Mouse (Mus musculus) neural tube, embryonic 11.5 days (tissue): Measurements from ENCODE around the gene Cpt2. TPM values are rescaled to one million over a fixed set of nuclear protein-coding genes. Genes with fewer than 3 reads are reported as not detected.

Experiments
- ATAC-seq: fragments of 200-750 bp; cut with Nextera tagmentation; 2 replicates; pipeline ENCODE4 v1.8.0; 2017; ENCODE audit warnings: moderate number of reproducible peaks, mild to moderate bottlenecking, moderate TSS enrichment, moderate library complexity; ENCODE audit not compliant: insufficient read depth, low FRiP score, low TSS enrichment
- DNase-seq: peaks from one replicate; pipeline ENCODE4 v3.0.0-alpha.2; 2015; ENCODE audit warnings: low spot score
- H3K27ac ChIP-seq: fragments of 300-500 bp; sonication (generic); 2 replicates; pipeline ENCODE4 v1.5.1; 2014; ENCODE audit warnings: low read depth, mild to moderate bottlenecking, low read length
- H3K27me3 ChIP-seq: fragments of 300-500 bp; sonication (generic); 2 replicates; pipeline ENCODE4 v1.6.1; 2014; ENCODE audit warnings: mild to moderate bottlenecking, low read length, mixed read lengths; ENCODE audit not compliant: control insufficient read depth, insufficient read depth
- H3K36me3 ChIP-seq: fragments of 300-500 bp; sonication (generic); 2 replicates; pipeline ENCODE4 v1.6.1; 2014; ENCODE audit warnings: mild to moderate bottlenecking, low read length, moderate library complexity, mixed read lengths; ENCODE audit not compliant: control insufficient read depth, insufficient read depth
- H3K4me1 ChIP-seq: fragments of 300-500 bp; sonication (generic); 2 replicates; pipeline ENCODE4 v1.6.1; 2014; ENCODE audit warnings: low read length, mixed read lengths; ENCODE audit not compliant: control insufficient read depth, insufficient read depth
- H3K4me2 ChIP-seq: fragments of 300-500 bp; sonication (generic); 2 replicates; pipeline ENCODE4 v1.6.1; 2014; ENCODE audit warnings: low read depth, mild to moderate bottlenecking, moderate library complexity
- H3K4me3 ChIP-seq: fragments of 300-500 bp; sonication (generic); 2 replicates; pipeline ENCODE4 v1.5.1; 2014; ENCODE audit warnings: low read depth, low read length
- H3K9ac ChIP-seq: fragments of 300-500 bp; sonication (generic); 2 replicates; pipeline ENCODE4 v1.6.1; 2014; ENCODE audit warnings: mild to moderate bottlenecking, low read length
- H3K9me3 ChIP-seq: fragments of 300-500 bp; sonication (generic); 2 replicates; pipeline ENCODE4 v1.6.1; 2016; ENCODE audit warnings: low read length; ENCODE audit not compliant: control insufficient read depth
- WGBS: fragments of 180-500 bp; shearing (Covaris S2); extraction: QIAGEN DNeasy Blood & Tissue Kit; methylation state at CpG from one replicate; pipeline ENCODE4 v1.1.7; 2014; 5-methylcytosine and 5-hydroxymethylcytosine counted together
- polyA plus RNA-seq: library from polyadenylated mRNA; unstranded; fragments of >200 nt; fragmentation: Nextera tagmentation; extraction: Ambion mirVana; gene quantifications from 2 replicates; pipeline ENCODE4 v1.2.1, GENCODE M21; 2014

Gene Cpt2
- polyA plus RNA-seq, 1 experiment from 2014 or later = 34.8 TPM

DNA sequence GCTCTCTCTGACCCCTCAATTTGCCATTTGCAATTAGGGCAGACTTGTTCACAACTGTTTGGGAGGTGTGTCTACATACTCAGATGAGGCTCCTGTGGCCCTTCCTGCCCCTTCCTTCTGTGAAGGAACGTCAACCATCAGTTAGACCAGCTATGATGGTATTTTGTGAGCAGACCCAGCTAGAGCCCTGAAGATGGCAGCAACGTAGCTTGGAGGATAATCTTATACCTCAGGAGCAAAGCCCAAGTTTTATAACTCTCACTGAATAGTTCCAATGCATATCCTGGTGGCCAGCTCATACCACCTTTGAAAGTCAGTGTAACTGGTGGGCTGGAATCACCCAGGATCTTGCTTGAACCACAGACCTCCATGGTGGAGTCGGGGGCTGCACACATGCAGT, 8.0 kb upstream of the Cpt2 start:
- DNase-seq = no peak
- Histone ChIP-seq H3K27me3 (no peaks in the 10 kb centered on the region), H3K27ac (no peak overlapping the region), H3K9me3 (no peaks in the 10 kb centered on the region), H3K4me3 (no peak overlapping the region), H3K4me2 (no peak overlapping the region), H3K9ac (no peak overlapping the region), H3K36me3 (no peaks in the 10 kb centered on the region), H3K4me1 (no peaks in the 10 kb centered on the region)
- ATAC-seq = no peak
- WGBS = 80% methylated on average over 3 of the region's 3 CpGs

DNA sequence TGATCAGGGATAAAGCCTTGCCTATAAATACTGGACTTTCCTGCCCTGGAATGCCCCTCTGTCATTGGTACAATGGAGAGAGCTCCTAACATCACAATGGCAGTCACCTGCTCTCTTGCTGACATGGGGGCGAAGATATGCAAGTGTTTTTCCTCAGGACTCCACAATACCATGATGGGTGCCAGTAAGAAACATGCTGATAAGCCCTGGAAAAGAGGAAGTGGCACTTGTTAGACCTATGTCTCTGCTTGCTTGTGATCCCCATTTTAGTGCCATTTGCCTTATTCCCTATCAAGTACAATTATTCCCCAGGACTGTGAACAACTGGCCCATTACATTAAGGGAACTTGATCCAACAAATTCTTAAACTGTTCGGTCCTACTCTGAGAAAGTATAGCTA, 5.3 kb upstream of the Cpt2 start:
- Histone ChIP-seq H3K27ac (no peak overlapping the region), H3K4me3 (no peak overlapping the region), H3K9me3 (no peaks in the 10 kb centered on the region), H3K4me1 (no peaks in the 10 kb centered on the region), H3K4me2 (no peak overlapping the region), H3K36me3 (no peaks in the 10 kb centered on the region), H3K27me3 (no peaks in the 10 kb centered on the region), H3K9ac (no peak overlapping the region)
- WGBS = 83% methylated on average over 2 of the region's 2 CpGs
- DNase-seq = no peak
- ATAC-seq = no peak

DNA sequence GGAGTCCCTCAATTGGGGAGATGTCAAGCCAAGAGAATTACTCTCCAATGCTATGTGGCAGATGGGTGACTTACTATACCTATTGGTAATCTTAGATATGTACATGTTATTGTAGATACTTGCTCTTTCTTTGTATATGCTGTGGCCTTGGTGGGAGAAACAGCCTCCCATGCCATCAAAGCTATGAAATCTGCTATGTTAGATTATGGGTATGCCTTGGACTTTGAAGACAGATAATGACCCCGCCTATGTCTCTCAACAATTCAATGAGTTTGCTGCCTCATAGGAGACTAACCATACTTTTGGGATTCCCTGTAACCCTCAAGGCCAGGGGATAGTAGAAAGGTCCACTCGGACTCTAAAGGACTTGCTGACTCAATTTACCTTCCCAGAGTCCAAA, 4.9 kb upstream of the Cpt2 start:
- H3K4me1 ChIP-seq = no peaks in the 10 kb centered on the region
- no peaks in the 10 kb centered on the region for H3K9me3 ChIP-seq
- H3K27me3 ChIP-seq = no peaks in the 10 kb centered on the region
- WGBS = 76% methylated on average over 2 of the region's 2 CpGs
- no peak overlapping the region for H3K4me3 ChIP-seq
- H3K27ac ChIP-seq = no peak overlapping the region
- DNase-seq (no peak), ATAC-seq (no peak)
- H3K36me3 ChIP-seq = no peaks in the 10 kb centered on the region
- H3K9ac ChIP-seq = no peak overlapping the region
- no peak overlapping the region for H3K4me2 ChIP-seq

DNA sequence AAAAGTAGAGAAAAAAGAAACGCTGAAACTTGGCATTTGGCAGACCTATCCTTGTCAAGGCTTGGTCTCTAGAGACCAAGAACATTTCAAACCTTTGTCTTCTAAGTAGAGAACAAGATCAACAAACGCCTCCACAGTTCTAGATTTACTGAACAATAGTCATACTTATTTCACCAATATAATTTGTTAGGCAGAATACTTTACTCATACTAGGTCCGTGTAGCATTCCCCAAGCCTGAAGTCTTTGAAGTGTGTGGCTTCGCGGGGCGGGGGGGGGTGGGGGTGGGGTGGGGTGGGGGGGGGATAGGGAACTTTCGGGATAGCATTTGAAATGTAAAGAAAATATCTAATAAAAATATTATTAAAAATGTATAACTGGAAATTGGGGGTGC, 389 bp upstream of the Cpt2 start:
- H3K9ac ChIP-seq = no peak overlapping the region; the same call in 1 of the 2 replicates
- H3K4me1 ChIP-seq = peaks cover 7% of the 10 kb centered on the region; the same call in 1 of the 2 replicates
- DNase-seq (no peak), ATAC-seq (0 out of 2 replicates have a peak, but pooled peaks have one; percentile 12)
- no peak overlapping the region for H3K27ac ChIP-seq
- H3K9me3 ChIP-seq = no peaks in the 10 kb centered on the region
- 60% methylated on average over 7 of the region's 7 CpGs for WGBS
- H3K4me3 ChIP-seq = peak overlapping the region; percentile 70
- H3K4me2 ChIP-seq = peak overlapping the region; percentile 53
- H3K27me3 ChIP-seq = no peaks in the 10 kb centered on the region
- H3K36me3 ChIP-seq = no peaks in the 10 kb centered on the region

DNA sequence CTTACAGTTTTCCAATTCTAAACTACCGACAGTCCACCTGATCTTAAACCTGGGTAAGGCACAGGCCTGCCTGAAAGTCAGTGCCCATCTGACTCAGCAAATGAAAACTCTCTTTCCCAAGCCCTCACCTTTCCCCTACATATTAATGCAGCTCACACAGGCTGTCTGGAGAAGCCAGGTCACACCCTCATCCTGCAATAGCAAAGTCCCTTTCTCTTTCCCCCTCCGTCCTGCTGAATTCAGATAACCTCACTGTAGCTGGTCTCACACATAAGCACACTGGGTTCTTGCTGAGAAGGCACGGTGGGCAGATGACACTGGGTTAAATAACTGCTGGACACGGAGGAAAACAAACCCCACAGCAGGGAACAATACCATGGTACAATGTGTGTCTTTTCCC, 1.5 kb downstream of the Cpt2 start:
- no peak overlapping the region for H3K4me3 ChIP-seq
- H3K9ac ChIP-seq = no peak overlapping the region
- ATAC-seq (no peak), DNase-seq (no peak)
- no peak overlapping the region for H3K27ac ChIP-seq
- no peaks in the 10 kb centered on the region for H3K27me3 ChIP-seq
- WGBS = 57% methylated on average over 4 of the region's 4 CpGs
- H3K36me3 ChIP-seq = no peaks in the 10 kb centered on the region
- no peak overlapping the region for H3K4me2 ChIP-seq
- peaks cover 7% of the 10 kb centered on the region; the same call in 1 of the 2 replicates for H3K4me1 ChIP-seq
- H3K9me3 ChIP-seq = no peaks in the 10 kb centered on the region

DNA sequence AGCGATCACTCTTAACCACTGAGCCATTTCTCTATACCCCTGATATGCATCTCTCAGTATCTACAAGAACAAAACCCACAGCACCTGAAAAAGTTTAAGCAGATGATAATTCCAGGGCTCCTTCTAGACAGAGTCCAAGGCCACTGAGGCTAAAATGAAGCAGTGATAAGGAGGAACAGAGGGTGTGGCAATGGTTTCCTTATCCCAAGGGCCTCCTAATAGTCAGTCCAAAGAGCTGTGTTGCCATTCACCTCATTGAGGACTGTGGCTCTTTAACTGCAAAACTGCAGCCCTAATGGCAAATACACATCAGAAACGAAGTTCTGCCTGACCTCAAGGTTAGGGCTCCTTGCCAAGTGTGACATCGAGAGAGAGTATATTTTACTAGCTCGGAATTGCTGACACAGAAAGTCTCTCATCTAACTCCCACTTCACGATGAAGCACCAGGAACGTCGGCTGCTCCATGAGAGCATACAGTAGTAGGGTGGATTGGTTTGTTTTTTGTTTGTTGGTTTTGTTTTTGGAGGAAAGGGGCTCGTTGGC, 2.2 kb downstream of the Cpt2 start:
- no peak overlapping the region for H3K27ac ChIP-seq
- ATAC-seq = no peak
- H3K4me2 ChIP-seq = no peak overlapping the region
- H3K27me3 ChIP-seq = no peaks in the 10 kb centered on the region
- H3K9me3 ChIP-seq = no peaks in the 10 kb centered on the region
- H3K4me1 ChIP-seq = peaks cover 7% of the 10 kb centered on the region; the same call in 1 of the 2 replicates
- H3K36me3 ChIP-seq = no peaks in the 10 kb centered on the region
- H3K9ac ChIP-seq = no peak overlapping the region
- 87% methylated on average over 8 of the region's 8 CpGs for WGBS
- no peak for DNase-seq
- H3K4me3 ChIP-seq = no peak overlapping the region

DNA sequence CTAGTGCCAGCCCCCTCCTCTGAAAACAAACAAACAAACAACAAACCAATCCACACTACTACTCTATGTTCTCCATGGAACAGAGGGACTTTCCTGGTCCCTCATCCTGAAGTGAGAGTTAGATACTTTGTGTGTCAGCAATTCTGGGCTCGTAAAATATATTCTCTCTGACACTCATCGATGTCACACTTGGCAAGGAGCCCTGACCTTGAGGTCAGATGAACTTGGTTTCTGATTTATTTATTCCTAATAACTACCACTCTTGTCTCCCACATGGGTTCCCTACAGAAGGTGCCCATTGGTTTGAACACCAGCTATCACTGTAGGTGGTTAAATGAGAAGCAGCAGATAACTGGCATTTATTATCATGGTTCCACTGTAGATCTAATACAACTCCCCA, 3.1 kb downstream of the Cpt2 start:
- Histone ChIP-seq H3K9ac (no peak overlapping the region), H3K4me1 (peaks cover 7% of the 10 kb centered on the region; the same call in 1 of the 2 replicates), H3K4me3 (no peak overlapping the region), H3K36me3 (no peaks in the 10 kb centered on the region), H3K27me3 (no peaks in the 10 kb centered on the region), H3K9me3 (no peaks in the 10 kb centered on the region), H3K4me2 (no peak overlapping the region), H3K27ac (no peak overlapping the region)
- WGBS = 94% methylated on average over 2 of the region's 2 CpGs
- ATAC-seq (no peak), DNase-seq (no peak)

DNA sequence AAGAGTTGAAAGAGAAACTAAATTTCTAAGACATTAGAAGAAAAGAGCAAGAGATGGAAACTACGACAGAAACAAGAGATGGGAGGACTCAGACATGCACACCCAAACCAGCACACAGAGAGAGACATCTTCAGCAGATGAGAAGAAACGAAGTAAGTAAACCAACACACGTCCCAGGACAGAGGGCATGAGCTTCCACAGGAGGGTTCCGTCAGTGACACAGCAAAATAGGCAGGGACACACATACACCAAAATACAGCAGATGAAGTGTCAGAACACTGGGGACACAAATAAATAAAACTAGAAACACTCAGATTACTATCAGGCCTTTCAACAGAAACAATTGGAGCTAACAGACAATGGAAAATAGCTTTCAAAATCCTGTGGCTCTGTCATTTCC, 13.4 kb downstream of the Cpt2 start:
- H3K27ac ChIP-seq = no peak overlapping the region
- H3K4me3 ChIP-seq = no peak overlapping the region
- 83% methylated on average over 4 of the region's 4 CpGs for WGBS
- H3K9ac ChIP-seq = no peak overlapping the region
- H3K27me3 ChIP-seq = no peaks in the 10 kb centered on the region
- no peak for DNase-seq
- no peaks in the 10 kb centered on the region for H3K9me3 ChIP-seq
- H3K4me2 ChIP-seq = no peak overlapping the region
- no peaks in the 10 kb centered on the region for H3K4me1 ChIP-seq
- peaks cover 7% of the 10 kb centered on the region for H3K36me3 ChIP-seq
- no peak for ATAC-seq

DNA sequence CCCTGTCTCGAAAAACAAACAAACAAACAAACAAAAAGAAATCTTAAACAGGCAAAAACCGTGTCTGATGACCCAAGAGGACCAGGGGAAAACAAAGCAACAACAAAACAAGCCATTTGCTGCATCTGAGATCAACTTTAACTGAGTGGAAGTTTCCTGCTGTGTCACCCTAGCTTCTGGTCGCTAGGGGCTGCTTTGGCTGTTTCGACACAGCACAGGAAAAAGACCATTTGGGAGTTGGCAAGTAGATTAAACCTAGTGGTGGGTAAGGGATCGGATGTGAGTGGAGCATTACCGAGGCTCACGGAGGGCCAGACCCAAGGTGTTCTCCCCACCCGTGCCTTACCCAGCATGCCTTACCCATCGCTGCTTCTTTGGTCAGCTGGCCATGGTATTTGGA, 16.8 kb downstream of the Cpt2 start:
- no peak for ATAC-seq
- H3K27me3 ChIP-seq = no peaks in the 10 kb centered on the region
- WGBS = 91% methylated on average over 9 of the region's 9 CpGs
- no peak for DNase-seq
- no peak overlapping the region for H3K4me2 ChIP-seq
- H3K4me1 ChIP-seq = no peaks in the 10 kb centered on the region
- no peak overlapping the region for H3K9ac ChIP-seq
- H3K4me3 ChIP-seq = no peak overlapping the region
- no peak overlapping the region for H3K27ac ChIP-seq
- no peaks in the 10 kb centered on the region for H3K9me3 ChIP-seq
- H3K36me3 ChIP-seq = peaks cover 4% of the 10 kb centered on the region
